Mouse (Mus musculus): ENCODE results near the gene Pxk. TPM values are rescaled to one million over a fixed set of nuclear protein-coding genes. Genes with fewer than 3 reads are reported as not detected.

The Pxk gene
- polyA plus RNA-seq, 1 experiment = 10.5 TPM

GRCm38 (mm10) chr14:8095562-8095950, 2.5 kb upstream of the Pxk start:
- Histone ChIP-seq H3ac (ENCODE audit: control insufficient read depth, insufficient read length) (no peak overlapping the region), H3K79me2 (ENCODE audit: control insufficient read depth, insufficient read depth) (peaks cover 7% of the 10 kb centered on the region), H3K36me3 (ENCODE audit: control insufficient read depth, insufficient read depth) (peaks cover 3% of the 10 kb centered on the region), H3K4me3 (no peak overlapping the region), H3K4me2 (ENCODE audit: low read depth) (no peak overlapping the region), H3K27me3 (ENCODE audit: control insufficient read depth, insufficient read depth, insufficient read length) (no peaks in the 10 kb centered on the region)
- TF ChIP-seq USF1 (IDR thresholded peaks at IDR 0.05; ENCODE audit: low read depth) (no peak), REST (IDR thresholded peaks at IDR 0.05; ENCODE audit: insufficient read depth, insufficient read length) (no peak), MYOG (IDR thresholded peaks at IDR 0.05; ENCODE audit: control insufficient read depth in 1 of 3, insufficient read depth in 1 of 3, insufficient read length in 2 of 3, low read depth in 2 of 3) (no peak), E2F4 (IDR thresholded peaks at IDR 0.05; ENCODE audit: insufficient read depth) (no peak), CEBPB (IDR thresholded peaks at IDR 0.05; ENCODE audit: insufficient read depth, poor library complexity, severe bottlenecking) (no peak), TCF12 (IDR thresholded peaks at IDR 0.05; ENCODE audit: insufficient read depth, poor library complexity, severe bottlenecking) (no peak), SRF (IDR thresholded peaks at IDR 0.05; ENCODE audit: control insufficient read depth, insufficient read length, low read depth) (no peak), MAX (IDR thresholded peaks at IDR 0.05; ENCODE audit: low read depth) (no peak), POLR2A (IDR thresholded peaks at IDR 0.05; ENCODE audit: insufficient read length, low read depth) (no peak), POLR2AphosphoS2 (IDR thresholded peaks at IDR 0.05; ENCODE audit: insufficient read length, low read depth) (no peak), MYOD1 (IDR thresholded peaks at IDR 0.05; ENCODE audit: control insufficient read depth in 1 of 3, insufficient read length in 2 of 3, low read depth in 2 of 3) (no peak), TCF3 (IDR thresholded peaks at IDR 0.05; ENCODE audit: insufficient read length, low read depth) (no peak)

GRCm38 (mm10) chr14:8098687-8098995, 630 bp downstream of the Pxk start:
- Histone ChIP-seq H3K27me3 (ENCODE audit: control insufficient read depth, insufficient read depth, insufficient read length) (no peaks in the 10 kb centered on the region), H3K4me2 (ENCODE audit: low read depth) (peak overlapping the region; percentile 86), H3K36me3 (ENCODE audit: control insufficient read depth, insufficient read depth) (no peaks in the 10 kb centered on the region), H3ac (ENCODE audit: control insufficient read depth, insufficient read length) (peak overlapping the region; percentile 13), H3K79me2 (ENCODE audit: control insufficient read depth, insufficient read depth) (peaks cover 7% of the 10 kb centered on the region), H3K4me3 (peak overlapping the region; percentile 38)
- TF ChIP-seq SRF (IDR thresholded peaks at IDR 0.05; ENCODE audit: control insufficient read depth, insufficient read length, low read depth) (no peak), MYOG (IDR thresholded peaks at IDR 0.05; ENCODE audit: control insufficient read depth in 1 of 3, insufficient read depth in 1 of 3, insufficient read length in 2 of 3, low read depth in 2 of 3) (no peak), TCF3 (IDR thresholded peaks at IDR 0.05; ENCODE audit: insufficient read length, low read depth) (no peak), POLR2AphosphoS2 (IDR thresholded peaks at IDR 0.05; ENCODE audit: insufficient read length, low read depth) (no peak), MYOD1 (IDR thresholded peaks at IDR 0.05; ENCODE audit: control insufficient read depth in 1 of 3, insufficient read length in 2 of 3, low read depth in 2 of 3) (no peak), USF1 (IDR thresholded peaks at IDR 0.05; ENCODE audit: low read depth) (no peak), MAX (IDR thresholded peaks at IDR 0.05; ENCODE audit: low read depth) (no peak), POLR2A (IDR thresholded peaks at IDR 0.05; ENCODE audit: insufficient read length, low read depth) (no peak), CEBPB (IDR thresholded peaks at IDR 0.05; ENCODE audit: insufficient read depth, poor library complexity, severe bottlenecking) (no peak), REST (IDR thresholded peaks at IDR 0.05; ENCODE audit: insufficient read depth, insufficient read length) (no peak), E2F4 (IDR thresholded peaks at IDR 0.05; ENCODE audit: insufficient read depth) (no peak), TCF12 (IDR thresholded peaks at IDR 0.05; ENCODE audit: insufficient read depth, poor library complexity, severe bottlenecking) (no peak)

GRCm38 (mm10) chr14:8099561-8100021, 1.6 kb downstream of the Pxk start:
- no peaks in the 10 kb centered on the region for H3K27me3 ChIP-seq (ENCODE audit: control insufficient read depth, insufficient read depth, insufficient read length)
- peak overlapping the region; percentile 38 for H3K4me3 ChIP-seq
- peaks cover 7% of the 10 kb centered on the region for H3K79me2 ChIP-seq (ENCODE audit: control insufficient read depth, insufficient read depth)
- TF ChIP-seq CEBPB (IDR thresholded peaks at IDR 0.05; ENCODE audit: insufficient read depth, poor library complexity, severe bottlenecking) (peak; percentile 94), TCF3 (IDR thresholded peaks at IDR 0.05; ENCODE audit: insufficient read length, low read depth) (no peak), SRF (IDR thresholded peaks at IDR 0.05; ENCODE audit: control insufficient read depth, insufficient read length, low read depth) (no peak)
- no peak overlapping the region for H3ac ChIP-seq (ENCODE audit: control insufficient read depth, insufficient read length)
- H3K4me2 ChIP-seq (ENCODE audit: low read depth) = peak overlapping the region; percentile 86
- no peaks in the 10 kb centered on the region for H3K36me3 ChIP-seq (ENCODE audit: control insufficient read depth, insufficient read depth)

GRCm38 (mm10) chr14:8101886-8102285, 3.9 kb downstream of the Pxk start:
- TF ChIP-seq POLR2AphosphoS2 (IDR thresholded peaks at IDR 0.05; ENCODE audit: insufficient read length, low read depth) (no peak), MAX (IDR thresholded peaks at IDR 0.05; ENCODE audit: low read depth) (no peak), CEBPB (IDR thresholded peaks at IDR 0.05; ENCODE audit: insufficient read depth, poor library complexity, severe bottlenecking) (no peak), MYOG (IDR thresholded peaks at IDR 0.05; ENCODE audit: control insufficient read depth in 1 of 3, insufficient read depth in 1 of 3, insufficient read length in 2 of 3, low read depth in 2 of 3) (no peak), SRF (IDR thresholded peaks at IDR 0.05; ENCODE audit: control insufficient read depth, insufficient read length, low read depth) (no peak), TCF3 (IDR thresholded peaks at IDR 0.05; ENCODE audit: insufficient read length, low read depth) (no peak), MYOD1 (IDR thresholded peaks at IDR 0.05; ENCODE audit: control insufficient read depth in 1 of 3, insufficient read length in 2 of 3, low read depth in 2 of 3) (no peak), TCF12 (IDR thresholded peaks at IDR 0.05; ENCODE audit: insufficient read depth, poor library complexity, severe bottlenecking) (no peak), USF1 (IDR thresholded peaks at IDR 0.05; ENCODE audit: low read depth) (no peak), E2F4 (IDR thresholded peaks at IDR 0.05; ENCODE audit: insufficient read depth) (no peak), POLR2A (IDR thresholded peaks at IDR 0.05; ENCODE audit: insufficient read length, low read depth) (no peak), REST (IDR thresholded peaks at IDR 0.05; ENCODE audit: insufficient read depth, insufficient read length) (no peak)
- no peak overlapping the region for H3ac ChIP-seq (ENCODE audit: control insufficient read depth, insufficient read length)
- H3K79me2 ChIP-seq (ENCODE audit: control insufficient read depth, insufficient read depth) = peaks cover 7% of the 10 kb centered on the region
- no peak overlapping the region for H3K4me2 ChIP-seq (ENCODE audit: low read depth)
- no peak overlapping the region for H3K4me3 ChIP-seq
- H3K27me3 ChIP-seq (ENCODE audit: control insufficient read depth, insufficient read depth, insufficient read length) = no peaks in the 10 kb centered on the region
- H3K36me3 ChIP-seq (ENCODE audit: control insufficient read depth, insufficient read depth) = no peaks in the 10 kb centered on the region

GRCm38 (mm10) chr14:8102676-8103075, 4.7 kb downstream of the Pxk start:
- Histone ChIP-seq H3ac (ENCODE audit: control insufficient read depth, insufficient read length) (no peak overlapping the region), H3K4me2 (ENCODE audit: low read depth) (no peak overlapping the region), H3K36me3 (ENCODE audit: control insufficient read depth, insufficient read depth) (no peaks in the 10 kb centered on the region), H3K4me3 (no peak overlapping the region), H3K79me2 (ENCODE audit: control insufficient read depth, insufficient read depth) (peaks cover 7% of the 10 kb centered on the region), H3K27me3 (ENCODE audit: control insufficient read depth, insufficient read depth, insufficient read length) (no peaks in the 10 kb centered on the region)
- TF ChIP-seq CEBPB (IDR thresholded peaks at IDR 0.05; ENCODE audit: insufficient read depth, poor library complexity, severe bottlenecking) (no peak), MYOG (IDR thresholded peaks at IDR 0.05; ENCODE audit: control insufficient read depth in 1 of 3, insufficient read depth in 1 of 3, insufficient read length in 2 of 3, low read depth in 2 of 3) (no peak), USF1 (IDR thresholded peaks at IDR 0.05; ENCODE audit: low read depth) (no peak), TCF3 (IDR thresholded peaks at IDR 0.05; ENCODE audit: insufficient read length, low read depth) (no peak), POLR2AphosphoS2 (IDR thresholded peaks at IDR 0.05; ENCODE audit: insufficient read length, low read depth) (no peak), MYOD1 (IDR thresholded peaks at IDR 0.05; ENCODE audit: control insufficient read depth in 1 of 3, insufficient read length in 2 of 3, low read depth in 2 of 3) (no peak), MAX (IDR thresholded peaks at IDR 0.05; ENCODE audit: low read depth) (no peak), POLR2A (IDR thresholded peaks at IDR 0.05; ENCODE audit: insufficient read length, low read depth) (no peak), SRF (IDR thresholded peaks at IDR 0.05; ENCODE audit: control insufficient read depth, insufficient read length, low read depth) (no peak), TCF12 (IDR thresholded peaks at IDR 0.05; ENCODE audit: insufficient read depth, poor library complexity, severe bottlenecking) (no peak), E2F4 (IDR thresholded peaks at IDR 0.05; ENCODE audit: insufficient read depth) (no peak), REST (IDR thresholded peaks at IDR 0.05; ENCODE audit: insufficient read depth, insufficient read length) (no peak)
